Mouse (Mus musculus): Measurements from ENCODE around the gene Il1f6. TPM values are rescaled to one million over a fixed set of nuclear protein-coding genes. Genes with fewer than 3 reads are reported as not detected.

Gene Il1f6
- polyA plus RNA-seq, 1 experiment from 2014 or later, result not detected

GRCm38 (mm10) chr2:24273619-24274018 lies 58.4 kb downstream of the Il1f6 start:
- WGBS, result 80% methylated on average over 2 of the region's 2 CpGs
- H3K27me3 ChIP-seq (replicated peaks; ENCODE audit: control insufficient read depth, insufficient read depth, low read length), result no peaks in the 10 kb centered on the region
- H3K27ac ChIP-seq (ENCODE audit: low read depth, low read length), result no peak overlapping the region
- H3K9me3 ChIP-seq (ENCODE audit: control insufficient read depth, low read length), result no peaks in the 10 kb centered on the region
- H3K4me2 ChIP-seq (ENCODE audit: low read length), result no peak overlapping the region
- no peak overlapping the region for H3K4me3 ChIP-seq (ENCODE audit: low read length)
- H3K9ac ChIP-seq (ENCODE audit: low read depth, low read length), result no peak overlapping the region
- no peak for ATAC-seq
- no peaks in the 10 kb centered on the region for H3K36me3 ChIP-seq (ENCODE audit: control insufficient read depth, insufficient read depth, low read length)
- H3K4me1 ChIP-seq (ENCODE audit: control insufficient read depth, insufficient read depth, low read depth, low read length), result no peaks in the 10 kb centered on the region

GRCm38 (mm10) chr2:24275146-24275545 lies 59.9 kb downstream of the Il1f6 start:
- 0% methylated on average over 1 of the region's 1 CpGs for WGBS

More at GRCm38 (mm10) chr2:24275146-24275545, 59.9 kb downstream of the Il1f6 start:
- H3K27ac ChIP-seq (ENCODE audit: low read depth, low read length), result no peak overlapping the region
- no peak for ATAC-seq
- H3K4me2 ChIP-seq (ENCODE audit: low read length), result no peak overlapping the region
- H3K4me3 ChIP-seq (ENCODE audit: low read length), result no peak overlapping the region
- H3K9me3 ChIP-seq (ENCODE audit: control insufficient read depth, low read length), result no peaks in the 10 kb centered on the region
- no peaks in the 10 kb centered on the region for H3K27me3 ChIP-seq (replicated peaks; ENCODE audit: control insufficient read depth, insufficient read depth, low read length)
- no peak overlapping the region for H3K9ac ChIP-seq (ENCODE audit: low read depth, low read length)
- H3K36me3 ChIP-seq (ENCODE audit: control insufficient read depth, insufficient read depth, low read length), result no peaks in the 10 kb centered on the region
- H3K4me1 ChIP-seq (ENCODE audit: control insufficient read depth, insufficient read depth, low read depth, low read length), result no peaks in the 10 kb centered on the region

Other genes starting within 250 kb of the Il1f6 start
- gene Hnmt, start 166.0 kb upstream of the Il1f6 start, polyA plus RNA-seq (2015; fragmentation: Nextera tagmentation; extraction: Ambion mirVana), result 14.5 and 20.9 TPM in 2 replicates
- not detected in 2 replicates for gene Tbpl2, start 118.8 kb upstream of the Il1f6 start, polyA plus RNA-seq (2015; fragmentation: Nextera tagmentation; extraction: Ambion mirVana)
- gene Il1f8, start 62.3 kb upstream of the Il1f6 start, polyA plus RNA-seq (2015; fragmentation: Nextera tagmentation; extraction: Ambion mirVana), result not detected in 2 replicates
- gene Il1f9, start 28.9 kb upstream of the Il1f6 start, polyA plus RNA-seq (2015; fragmentation: Nextera tagmentation; extraction: Ambion mirVana), result not detected in 2 replicates
- not detected in 2 replicates for gene Il1f5, start 61.5 kb downstream of the Il1f6 start, polyA plus RNA-seq (2015; fragmentation: Nextera tagmentation; extraction: Ambion mirVana)
- gene Il1f10, start 75.8 kb downstream of the Il1f6 start, polyA plus RNA-seq (2015; fragmentation: Nextera tagmentation; extraction: Ambion mirVana), result not detected in 2 replicates
- 0.08 TPM in 1 of 2 replicates, not detected in the other for gene Il1rn, start 121.4 kb downstream of the Il1f6 start, polyA plus RNA-seq (2015; fragmentation: Nextera tagmentation; extraction: Ambion mirVana)
- gene Psd4, start 152.2 kb downstream of the Il1f6 start, polyA plus RNA-seq (2015; fragmentation: Nextera tagmentation; extraction: Ambion mirVana), result 1.5 and 2.3 TPM in 2 replicates

All from hindbrain, embryonic 16.5 days (tissue).